Mouse (Mus musculus): ENCODE data around the gene Lipo3.
"Not testable (repeated sequence)": the region's sequence is repeated elsewhere in the genome, so short reads cannot be mapped to it uniquely, and the experiment has no call there.

Gene Lipo3

DNA sequence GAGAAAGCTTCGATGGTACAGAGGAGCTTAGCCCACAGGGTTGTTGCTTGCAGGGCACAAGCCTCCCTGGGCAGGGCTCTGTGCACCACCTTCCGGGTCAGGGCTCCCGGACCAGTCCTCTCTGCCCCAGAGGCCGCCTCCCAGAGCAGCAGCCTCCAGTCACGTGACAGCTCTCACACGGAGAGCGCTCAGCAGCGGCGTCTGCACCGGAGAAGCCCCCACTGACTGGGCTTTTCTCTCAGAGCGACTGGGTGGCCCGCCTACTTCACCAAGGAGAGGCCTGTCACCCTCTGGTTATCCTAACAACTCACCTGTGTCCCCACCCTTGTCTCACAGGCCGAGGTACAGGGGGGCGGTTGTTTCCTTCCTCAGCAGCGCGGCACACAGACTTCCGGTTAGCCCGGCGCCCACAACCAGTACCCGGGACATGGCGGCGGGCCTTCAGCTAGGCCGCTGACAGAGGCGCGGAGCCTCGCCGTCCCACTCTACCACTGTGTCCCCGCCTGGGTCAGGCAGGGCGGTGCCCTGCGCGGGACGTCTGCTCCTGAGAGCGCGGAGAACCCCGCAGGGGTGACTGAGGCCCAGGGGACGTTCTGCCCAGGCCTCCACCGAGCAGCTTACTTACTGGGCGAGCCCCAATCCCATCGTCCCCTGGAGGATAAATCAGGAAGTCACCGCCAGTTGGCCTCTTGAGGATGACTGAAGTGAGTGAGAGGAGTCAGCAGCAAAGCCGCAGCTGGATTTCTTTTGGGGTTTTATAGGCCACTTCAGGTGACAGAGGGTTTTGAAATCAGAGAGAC lies at the start of gene Lipo3:
TSS of gene Lipo3 (minus strand) at position 665 of the 800 bp plus-strand sequence.
- in situ Hi-C loops (cut with MboI, MseI) = not testable (repeated sequence)

- in situ Hi-C loops (cut with MboI, MseI) = not testable (repeated sequence)
Observed at GRCm38 (mm10) chr19:33787359-33787758, 25.6 kb upstream of the Lipo3 start, which contains the start of gene Lipo1. Lipo1 (minus strand) TSS chr19:33787459.

DNA sequence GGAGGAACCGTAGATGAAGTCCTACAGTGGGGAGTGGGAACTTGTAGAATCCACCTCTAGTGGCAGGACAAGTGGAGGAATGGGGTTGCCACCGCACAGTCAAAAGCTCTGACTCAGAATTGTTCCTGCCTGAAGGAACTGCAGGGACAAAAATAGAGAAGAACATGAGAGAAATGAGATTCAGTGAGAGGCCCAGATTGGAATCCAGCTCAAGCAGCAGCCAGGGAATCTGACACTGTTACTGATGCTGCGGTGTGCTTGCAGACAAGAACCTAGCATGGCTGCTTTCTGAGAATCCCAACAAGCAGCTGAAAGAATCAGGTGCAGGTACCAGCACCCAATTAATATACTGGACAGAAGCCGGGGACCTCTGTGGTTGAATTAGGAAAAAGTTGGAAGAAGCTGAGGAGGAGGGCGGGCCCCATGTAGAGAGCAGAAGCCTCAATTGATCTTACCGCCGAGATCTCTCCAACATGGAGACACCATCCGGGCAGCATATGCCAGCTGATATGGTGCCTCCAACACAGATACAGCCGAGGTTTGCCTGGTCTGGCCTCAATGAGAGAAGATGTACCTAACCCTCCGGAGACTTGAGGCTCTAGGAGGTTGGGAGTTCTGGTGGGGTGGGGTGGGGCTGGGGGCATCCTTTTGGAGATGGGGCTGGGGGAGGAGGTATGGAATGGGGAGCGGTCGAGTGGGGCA lies 25.0 kb upstream of the Lipo3 start:
- in situ Hi-C loops (cut with MboI, MseI) = no loop called here

- in situ Hi-C loops (cut with MboI, MseI) = not testable (repeated sequence)
Observed at GRCm38 (mm10) chr19:33751259-33751658, 10.5 kb downstream of the Lipo3 start, which contains the start of gene Lipo2. Lipo2 (minus strand) TSS chr19:33751359.

- in situ Hi-C loops (cut with MboI, MseI) = not testable (repeated sequence)
Observed at GRCm38 (mm10) chr19:33625152-33625551, 136.6 kb downstream of the Lipo3 start, which contains the start of gene Gm8978. Gm8978 (minus strand) TSS chr19:33625252.

DNA sequence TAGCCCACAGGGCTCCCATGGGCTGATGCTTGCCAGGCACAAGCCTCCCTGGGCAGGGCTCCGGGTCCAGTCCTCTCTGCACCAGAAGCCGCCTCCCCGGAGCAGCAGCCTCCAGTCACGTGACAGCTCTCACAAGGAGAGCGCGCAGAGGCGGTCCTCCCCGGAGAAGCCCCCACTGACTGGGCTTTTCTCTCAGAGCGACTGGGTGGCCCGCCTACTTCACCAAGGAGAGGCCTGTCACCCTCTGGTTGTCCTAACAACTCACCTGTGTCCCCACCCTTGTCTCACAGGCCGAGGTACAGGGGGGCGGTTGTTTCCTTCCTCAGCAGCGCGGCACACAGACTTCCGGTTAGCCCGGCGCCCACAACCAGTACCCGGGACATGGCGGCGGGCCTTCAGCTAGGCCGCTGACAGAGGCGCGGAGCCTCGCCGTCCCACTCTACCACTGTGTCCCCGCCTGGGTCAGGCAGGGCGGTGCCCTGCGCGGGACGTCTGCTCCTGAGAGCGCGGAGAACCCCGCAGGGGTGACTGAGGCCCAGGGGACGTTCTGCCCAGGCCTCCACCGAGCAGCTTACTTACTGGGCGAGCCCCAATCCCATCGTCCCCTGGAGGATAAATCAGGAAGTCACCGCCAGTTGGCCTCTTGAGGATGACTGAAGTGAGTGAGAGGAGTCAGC lies 172.0 kb downstream of the Lipo3 start:
- in situ Hi-C loops (cut with MboI, MseI) = loop anchor here in 1 of 2 experiments (10.0 kb wide), 1 partner anchor 195 kb away; the partner anchor contains the start of gene Rnls

GRCm38 (mm10) chr19:33568551-33568950 lies 193.2 kb downstream of the Lipo3 start:
- in situ Hi-C loops (cut with MboI, MseI) = not testable (repeated sequence)

- in situ Hi-C loops (cut with MboI, MseI) = no loop called here
Observed at GRCm38 (mm10) chr19:33517680-33518079, 244.1 kb downstream of the Lipo3 start, which contains the start of gene Lipo4. Lipo4 (minus strand) TSS chr19:33517780.
